Mouse (Mus musculus) testis, postnatal 14 days (tissue): Measurements from ENCODE around the gene Slc22a1.

Experiments
- DNase-seq: peaks from one replicate; pipeline ENCODE4 v3.0.0; 2021; ENCODE audit warnings: low spot score

Gene Slc22a1

DNA sequence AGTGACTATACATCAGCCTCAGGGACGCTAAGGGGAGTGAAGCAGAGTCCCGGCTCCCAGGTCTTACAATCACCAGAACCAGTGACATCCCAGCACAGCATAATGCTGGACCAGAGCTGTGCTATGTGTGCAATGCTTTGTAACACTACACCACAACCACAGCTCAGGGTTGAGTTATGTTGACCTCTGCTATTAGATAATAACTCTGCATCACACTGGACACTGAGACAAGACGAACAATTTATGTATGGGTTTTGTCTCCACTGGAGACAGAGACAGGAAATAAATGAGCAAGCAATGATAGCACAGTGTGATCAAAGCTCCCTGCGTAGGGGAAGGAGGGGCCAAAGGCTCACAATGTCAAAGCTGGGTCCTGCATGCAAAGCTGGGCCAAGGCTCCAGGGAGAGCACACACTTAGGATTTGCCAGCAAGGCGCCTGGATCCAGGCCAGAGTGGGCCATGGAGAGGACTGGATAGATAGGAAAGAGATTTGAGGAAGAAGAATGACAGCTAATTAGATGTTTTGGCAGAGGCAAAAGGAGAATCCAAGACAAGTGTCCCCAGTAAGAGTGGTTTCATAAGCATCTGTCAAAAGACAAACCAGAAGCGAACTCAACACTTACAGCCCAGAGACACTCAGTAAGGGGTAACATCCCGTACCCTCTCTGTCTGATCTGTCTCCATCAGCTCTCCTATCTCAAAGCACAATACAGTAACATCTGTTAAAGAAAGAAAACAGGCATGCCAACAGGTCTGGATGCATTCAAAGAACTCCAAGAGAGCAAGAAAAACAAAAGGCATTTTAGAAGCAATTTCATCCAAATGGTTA is 43.6 kb downstream of the Slc22a1 start:
- DNase-seq = no peak

DNA sequence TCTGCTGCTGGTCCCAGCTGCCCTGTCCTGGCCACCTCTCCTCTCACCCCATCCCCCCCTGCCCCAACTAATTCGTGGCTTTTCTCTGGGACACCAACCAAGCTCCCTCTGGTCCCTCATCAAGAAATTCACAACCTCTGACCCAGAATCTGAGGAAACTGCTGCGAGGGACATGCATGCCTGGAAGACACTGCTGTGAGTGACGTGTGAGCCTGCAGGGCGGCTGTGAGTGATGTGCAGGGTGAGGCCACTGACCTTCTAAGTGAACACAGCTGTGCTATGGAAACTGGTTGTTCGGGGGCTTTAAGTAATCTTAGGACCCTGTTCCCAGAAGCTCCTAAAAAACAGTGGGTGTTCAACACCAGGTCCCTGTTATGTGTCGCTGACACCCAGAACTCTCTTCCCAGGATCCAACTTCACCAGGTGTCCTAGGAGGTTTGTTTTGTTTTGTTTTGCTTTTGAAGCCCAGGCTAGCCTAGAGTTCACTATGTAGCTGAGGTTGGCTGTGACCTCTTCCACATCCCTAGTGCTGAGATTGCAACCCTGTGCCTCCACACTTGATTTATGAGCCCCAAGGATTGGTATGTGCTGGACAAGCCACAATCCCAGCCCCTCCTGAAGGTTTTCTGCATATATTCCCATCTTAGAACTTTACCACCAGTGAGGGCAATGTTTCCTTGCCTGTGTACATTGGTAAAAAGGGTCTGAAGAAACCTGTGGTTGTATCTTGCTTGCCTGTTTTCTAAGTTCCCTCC is 44.5 kb downstream of the Slc22a1 start:
- no peak for DNase-seq

DNA sequence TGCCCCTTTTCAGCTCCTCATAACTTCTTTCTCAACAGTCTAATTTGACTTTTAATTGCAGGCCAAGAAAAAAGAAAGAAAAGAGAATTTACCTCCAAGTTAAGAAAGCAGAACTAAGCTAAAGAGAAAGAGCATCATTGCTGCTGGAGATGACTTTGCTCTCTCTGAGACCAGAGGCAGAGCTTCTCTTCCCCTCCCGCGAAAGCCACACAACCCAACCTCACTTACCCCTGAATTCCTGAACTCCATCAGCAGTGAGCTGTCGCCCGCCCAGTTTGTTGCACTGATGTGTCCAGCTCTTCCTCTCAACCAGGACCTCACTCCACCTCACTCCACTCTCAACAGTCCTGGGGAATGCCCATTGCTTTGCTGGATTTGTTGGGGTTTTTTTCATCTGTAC is 47.6 kb downstream of the Slc22a1 start:
- no peak for DNase-seq

DNA sequence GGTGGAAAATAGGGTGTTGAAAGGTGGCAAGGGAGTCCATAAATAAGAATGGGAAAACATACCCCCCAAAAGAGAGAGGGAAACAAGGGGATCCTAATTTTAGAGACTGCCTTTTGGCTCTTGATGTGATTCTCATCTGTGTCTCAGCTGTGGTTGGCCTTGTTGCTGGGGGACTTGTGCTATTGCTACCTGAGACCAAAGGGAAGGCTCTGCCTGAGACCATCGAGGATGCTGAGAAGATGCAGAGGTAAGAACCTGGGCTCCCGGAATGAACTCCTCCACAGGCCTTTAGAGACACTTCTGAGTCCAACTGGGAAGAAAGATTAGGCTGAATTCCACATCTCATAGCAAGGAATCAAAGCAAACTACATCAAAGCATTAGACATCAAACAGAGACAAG is 56.0 kb downstream of the Slc22a1 start:
- DNase-seq = no peak

DNA sequence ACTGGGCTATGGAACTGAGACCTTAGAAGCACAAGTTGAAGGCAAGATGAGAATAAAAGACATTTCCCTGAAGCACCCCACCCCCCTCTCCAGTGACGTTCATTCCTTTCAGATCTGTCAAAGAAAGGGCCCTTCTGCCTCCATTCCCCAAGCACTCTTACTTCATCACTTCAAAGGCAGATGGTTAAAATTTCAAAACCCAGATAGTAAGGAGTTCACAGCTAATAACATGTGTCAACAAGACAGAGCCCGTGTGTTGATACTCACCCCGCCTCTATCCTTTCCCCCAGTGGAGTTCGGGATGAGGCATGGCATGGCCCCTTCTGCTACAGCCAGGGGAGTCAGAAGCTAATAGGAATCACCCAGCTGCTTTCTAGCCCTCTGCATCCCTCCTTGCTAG is 60.2 kb downstream of the Slc22a1 start:
- no peak for DNase-seq

DNA sequence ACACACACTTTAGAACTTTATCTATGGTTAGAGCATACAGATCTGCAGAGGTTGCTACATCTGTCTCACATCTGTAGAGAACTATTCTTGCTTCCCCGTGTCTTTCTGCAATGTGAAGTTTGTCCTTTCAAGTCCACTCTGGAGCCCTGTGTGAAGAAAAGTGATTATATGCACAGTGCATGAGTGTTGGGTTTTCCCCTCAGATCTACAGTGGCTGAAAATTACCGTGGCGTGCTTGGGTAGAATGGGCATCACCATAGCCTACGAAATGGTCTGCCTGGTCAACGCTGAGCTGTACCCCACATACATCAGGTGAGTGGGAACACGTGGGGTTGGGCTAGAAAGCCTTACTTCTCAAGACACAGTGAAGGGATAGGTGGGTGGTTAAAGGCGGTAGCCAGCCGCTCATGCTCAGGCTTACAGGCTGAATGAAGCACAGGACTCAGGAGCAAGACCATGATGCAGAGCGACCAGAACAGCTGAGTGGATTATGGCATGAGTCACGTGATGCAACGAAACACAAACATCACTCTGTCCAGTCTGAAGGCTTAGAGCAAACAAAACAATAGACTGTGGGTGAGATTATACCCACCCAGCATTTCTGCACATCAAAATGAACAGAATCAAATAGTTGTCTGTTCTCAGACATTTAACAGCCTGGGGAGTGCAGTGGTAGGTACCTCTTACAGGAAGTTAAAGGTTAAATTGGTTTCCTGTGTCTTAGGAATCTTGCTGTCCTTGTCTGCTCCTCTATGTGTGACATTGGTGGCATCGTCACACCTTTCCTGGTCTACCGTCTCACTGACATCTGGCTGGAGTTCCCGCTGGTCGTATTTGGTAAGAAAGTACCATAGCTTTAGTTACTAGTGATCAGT is 60.9 kb downstream of the Slc22a1 start:
- no peak for DNase-seq

DNA sequence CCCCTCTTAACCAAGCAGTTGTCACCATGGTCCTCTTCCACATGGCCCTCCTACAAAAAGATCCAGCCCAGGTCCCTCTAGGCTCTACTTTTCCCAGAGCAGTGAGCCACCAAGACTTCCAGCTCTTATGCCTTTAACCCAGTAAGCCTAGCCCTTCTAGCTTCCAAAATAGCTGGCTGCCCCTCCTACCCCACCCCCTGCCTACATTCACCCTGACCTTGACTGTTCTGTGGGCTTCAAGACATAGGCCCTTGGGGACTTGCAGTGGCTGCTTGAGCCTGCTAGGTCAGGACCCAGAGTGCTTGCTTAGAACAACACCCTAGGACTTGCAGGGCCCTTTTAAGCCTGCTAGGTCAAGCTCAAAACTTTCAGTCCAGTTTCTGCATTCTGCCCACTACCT is 68.4 kb downstream of the Slc22a1 start:
- peak; percentile 15 for DNase-seq

DNA sequence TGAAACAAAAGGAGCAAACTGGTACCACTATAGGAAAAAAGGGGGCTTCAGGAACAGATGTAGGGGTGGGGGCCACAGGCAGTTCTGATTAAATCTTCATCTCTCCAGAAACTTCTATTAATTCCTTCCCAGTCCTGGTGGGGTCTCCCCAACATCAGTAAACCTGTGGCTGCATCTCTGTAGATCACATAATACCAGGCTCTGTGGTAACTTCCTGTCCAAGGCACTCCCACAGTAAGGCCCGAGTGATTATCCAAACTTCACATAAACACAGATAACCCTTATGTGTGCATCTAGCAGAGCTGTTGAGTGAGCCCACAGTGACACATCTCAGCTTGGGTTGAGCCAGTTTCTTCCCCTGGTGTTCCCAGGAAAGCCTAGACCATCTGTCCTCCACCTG is 69.0 kb downstream of the Slc22a1 start:
- DNase-seq = no peak
